Mouse (Mus musculus) small intestine, adult 2 months (tissue): ENCODE measurements around the gene Gm20422. TPM values are rescaled to one million over a fixed set of nuclear protein-coding genes. Genes with fewer than 3 reads are reported as not detected.

Source experiments
- H3K27ac ChIP-seq: fragments of 200-500 bp; 2 replicates; pipeline ENCODE4 v1.5.1; 2012; ENCODE audit warnings: low read depth, low read length, control low read depth, inconsistent platforms; ENCODE audit not compliant: insufficient read depth
- H3K27me3 ChIP-seq: fragments of 200-500 bp; 2 replicates; pipeline ENCODE4 v1.6.1; 2012; ENCODE audit warnings: mild to moderate bottlenecking, moderate library complexity, low read length, inconsistent platforms; ENCODE audit not compliant: control insufficient read depth, insufficient read depth
- H3K36me3 ChIP-seq: fragments of 200-500 bp; 2 replicates; pipeline ENCODE4 v1.6.1; 2012; ENCODE audit warnings: mild to moderate bottlenecking, low read length, control low read depth, inconsistent platforms; ENCODE audit not compliant: control insufficient read depth, insufficient read depth
- H3K4me1 ChIP-seq: fragments of 200-500 bp; 2 replicates; pipeline ENCODE4 v1.6.1; 2012; ENCODE audit warnings: low read length, inconsistent platforms, mixed read lengths; ENCODE audit not compliant: control insufficient read depth, insufficient read depth, insufficient read length
- H3K4me3 ChIP-seq: fragments of 200-500 bp; 2 replicates; pipeline ENCODE4 v1.5.1; 2012; ENCODE audit warnings: low read depth, mild to moderate bottlenecking, control low read depth, inconsistent platforms, low read length, moderate library complexity
- CTCF ChIP-seq: fragments of 200-500 bp; IDR thresholded peaks from 2 replicates; pipeline ENCODE4 v1.5.1; 2012; ENCODE audit warnings: low read depth, mild to moderate bottlenecking, control low read depth, inconsistent platforms, low read length, moderate library complexity, mixed read lengths; ENCODE audit not compliant: insufficient replicate concordance, insufficient read length; ENCODE audit errors: extremely low read depth
- POLR2A ChIP-seq: fragments of 200-500 bp; IDR thresholded peaks from 2 replicates; pipeline ENCODE4 v1.6.1; 2012; ENCODE audit warnings: low read depth, mild to moderate bottlenecking, control low read depth, inconsistent platforms, low read length, moderate library complexity
- WGBS: fragments of 180-500 bp; shearing (Covaris S2); methylation state at CpG from one replicate; pipeline ENCODE4 v1.1.7; 2018; 5-methylcytosine and 5-hydroxymethylcytosine counted together
- polyA plus RNA-seq: library from polyadenylated mRNA; depleted of rRNA; stranded (reverse); fragments of >200 nt; gene quantifications from 2 replicates; pipeline ENCODE4 v1.2.3, GENCODE M21; 2012

Gm20422 gene
- polyA plus RNA-seq, 1 experiment, result not detected

GRCm38 (mm10) chr8:69802216-69802615 lies 27.5 kb upstream of the Gm20422 start:
- no peak for TF ChIP-seq POLR2A
- TF ChIP-seq CTCF, result no peak
- peaks cover 95% of the 10 kb centered on the region for H3K36me3 ChIP-seq
- no peak overlapping the region for H3K4me3 ChIP-seq
- no peaks in the 10 kb centered on the region for H3K27me3 ChIP-seq
- H3K4me1 ChIP-seq, result no peaks in the 10 kb centered on the region
- no peak overlapping the region for H3K27ac ChIP-seq

DNA sequence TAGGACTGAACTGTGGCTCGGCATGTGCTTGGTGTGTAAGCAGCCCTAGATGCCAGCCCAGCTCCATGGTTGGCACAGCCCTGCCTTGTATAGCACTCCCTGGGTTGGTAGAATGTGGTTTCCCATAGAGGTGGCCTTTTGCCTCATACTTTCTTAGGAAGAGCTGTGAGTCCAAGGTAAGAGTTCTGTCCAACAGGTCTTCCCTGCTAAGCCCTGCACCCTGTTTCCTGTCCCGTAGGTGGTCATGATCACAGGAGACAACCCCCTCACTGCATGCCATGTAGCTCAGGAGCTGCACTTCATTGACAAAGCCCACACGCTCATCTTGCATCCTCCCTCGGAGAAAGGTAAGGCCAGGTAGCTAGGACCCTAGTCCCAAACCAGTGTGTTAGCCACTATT lies 27.1 kb upstream of the Gm20422 start:
- 91% methylated on average over 4 of the region's 4 CpGs for WGBS
- H3K36me3 ChIP-seq, result peaks cover 95% of the 10 kb centered on the region
- H3K4me3 ChIP-seq, result no peak overlapping the region
- H3K27me3 ChIP-seq, result no peaks in the 10 kb centered on the region
- TF ChIP-seq POLR2A, result no peak
- TF ChIP-seq CTCF, result no peak
- H3K4me1 ChIP-seq, result no peaks in the 10 kb centered on the region
- H3K27ac ChIP-seq, result no peak overlapping the region

DNA sequence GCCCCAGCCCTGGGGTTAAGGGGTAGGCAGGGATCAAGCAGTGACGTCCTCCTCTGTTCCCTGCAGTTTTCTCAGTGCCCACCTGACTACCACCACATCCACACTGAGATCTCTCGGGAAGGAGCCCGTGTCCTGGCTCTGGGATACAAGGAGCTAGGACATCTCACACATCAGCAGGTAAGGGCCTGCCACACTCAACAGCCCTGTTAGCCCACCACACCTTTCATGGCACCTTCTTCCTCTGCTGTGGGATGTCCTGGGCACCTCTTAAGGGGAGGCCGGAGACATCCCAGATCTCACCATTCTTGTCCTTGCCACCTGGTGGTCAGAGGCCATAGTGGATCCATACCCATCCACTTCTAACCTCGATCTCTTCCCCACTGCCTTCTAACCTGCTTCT lies 25.3 kb upstream of the Gm20422 start:
- peaks cover 92% of the 10 kb centered on the region for H3K36me3 ChIP-seq
- whole genome bisulfite sequencing, result 93% methylated on average over 5 of the region's 5 CpGs
- no peaks in the 10 kb centered on the region for H3K4me1 ChIP-seq
- H3K27me3 ChIP-seq, result no peaks in the 10 kb centered on the region
- TF ChIP-seq CTCF (no peak), POLR2A (no peak)
- H3K4me3 ChIP-seq, result no peak overlapping the region
- no peak overlapping the region for H3K27ac ChIP-seq

DNA sequence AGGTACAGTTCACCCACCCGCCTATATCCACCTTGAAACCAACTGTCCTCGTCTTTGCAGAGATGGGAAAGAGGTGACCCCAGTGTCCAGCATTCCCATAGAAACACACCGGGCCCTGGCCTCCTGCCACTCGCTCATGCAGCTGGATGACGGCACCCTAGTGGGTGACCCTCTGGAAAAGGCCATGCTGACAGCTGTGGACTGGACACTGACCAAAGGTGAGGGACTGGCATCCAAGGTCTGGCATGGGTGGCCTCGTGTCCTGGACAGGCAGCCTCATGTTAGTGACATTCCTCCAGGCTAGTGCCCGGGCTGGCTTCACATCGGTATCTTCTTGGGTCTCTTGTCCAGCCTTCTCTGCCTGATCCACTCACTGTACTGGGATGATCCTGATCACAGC lies 24.6 kb upstream of the Gm20422 start:
- TF ChIP-seq POLR2A (no peak), CTCF (no peak)
- no peak overlapping the region for H3K4me3 ChIP-seq
- peaks cover 92% of the 10 kb centered on the region for H3K36me3 ChIP-seq
- WGBS, result 92% methylated on average over 8 of the region's 8 CpGs
- no peaks in the 10 kb centered on the region for H3K4me1 ChIP-seq
- H3K27ac ChIP-seq, result no peak overlapping the region
- no peaks in the 10 kb centered on the region for H3K27me3 ChIP-seq

GRCm38 (mm10) chr8:69797661-69798060 lies 23.0 kb upstream of the Gm20422 start:
- no peaks in the 10 kb centered on the region for H3K27me3 ChIP-seq
- TF ChIP-seq CTCF (no peak), POLR2A (no peak)
- H3K4me1 ChIP-seq, result no peaks in the 10 kb centered on the region; the same call in 1 of the 2 replicates
- H3K4me3 ChIP-seq, result no peak overlapping the region
- 89% methylated on average over 10 of the region's 10 CpGs for WGBS
- H3K36me3 ChIP-seq, result peaks cover 81% of the 10 kb centered on the region
- no peak overlapping the region for H3K27ac ChIP-seq

DNA sequence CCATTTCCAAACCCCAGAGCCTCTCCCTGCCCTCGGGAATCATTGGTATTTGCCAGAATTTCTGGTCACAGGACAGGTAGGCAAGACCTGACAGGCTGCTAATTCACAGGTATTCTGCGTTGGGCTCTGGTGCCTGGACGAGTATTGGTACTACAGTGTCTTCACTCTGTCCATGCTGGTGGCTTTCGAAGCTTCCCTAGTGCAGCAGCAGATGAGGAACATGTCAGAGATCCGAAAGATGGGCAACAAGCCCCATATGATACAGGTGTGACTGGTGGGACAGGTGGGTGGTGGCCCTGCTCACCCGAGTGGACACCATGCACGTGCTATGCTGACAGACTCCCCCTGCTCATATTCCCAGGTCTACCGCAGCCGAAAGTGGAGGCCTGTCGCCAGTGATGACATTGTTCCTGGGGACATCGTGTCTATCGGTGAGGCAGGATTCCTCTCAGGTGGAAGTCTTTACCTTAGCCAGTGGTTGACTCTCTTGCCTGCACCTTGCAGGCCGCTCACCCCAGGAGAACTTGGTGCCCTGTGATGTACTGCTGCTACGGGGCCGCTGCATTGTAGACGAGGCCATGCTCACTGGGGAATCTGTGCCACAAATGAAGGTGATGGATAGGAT lies 22.1 kb upstream of the Gm20422 start:
- TF ChIP-seq CTCF, result no peak
- no peak for TF ChIP-seq POLR2A
- H3K4me3 ChIP-seq, result no peak overlapping the region
- H3K27me3 ChIP-seq, result no peaks in the 10 kb centered on the region
- H3K4me1 ChIP-seq, result peaks cover 2% of the 10 kb centered on the region; the same call in 1 of the 2 replicates
- no peak overlapping the region for H3K27ac ChIP-seq
- peaks cover 73% of the 10 kb centered on the region for H3K36me3 ChIP-seq
- 93% methylated on average over 16 of the region's 16 CpGs for WGBS

DNA sequence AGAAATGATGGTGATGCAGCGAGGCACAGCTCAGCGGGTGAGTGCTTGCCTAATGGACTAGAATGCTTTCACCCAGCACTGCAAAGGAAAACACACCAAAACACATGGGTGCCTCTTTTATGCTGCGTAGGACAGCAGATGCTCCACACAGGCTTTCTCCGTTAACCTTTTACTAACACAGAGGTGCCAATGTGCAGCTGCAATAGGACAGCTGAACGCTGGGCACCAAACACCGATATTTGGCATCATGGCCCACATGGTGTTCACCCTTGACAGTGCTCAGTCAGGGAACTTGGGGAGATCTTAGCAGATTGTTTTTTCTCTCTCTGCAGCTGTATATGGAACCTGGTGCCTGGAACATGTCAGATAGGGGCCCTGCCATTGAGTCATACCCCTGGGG lies 20.2 kb upstream of the Gm20422 start:
- TF ChIP-seq POLR2A (no peak), CTCF (no peak)
- Histone ChIP-seq H3K27me3 (no peaks in the 10 kb centered on the region), H3K36me3 (peaks cover 56% of the 10 kb centered on the region), H3K4me3 (no peak overlapping the region), H3K4me1 (peaks cover 4% of the 10 kb centered on the region; the same call in 1 of the 2 replicates), H3K27ac (no peak overlapping the region)
- 95% methylated on average over 6 of the region's 6 CpGs for WGBS
